Mouse (Mus musculus) cortical plate, adult 2 months (tissue): ENCODE measurements at regions not wholly inside any gene's neighbourhood (a gene's known extent, or its start where the extent isn't known, plus 50 kb on each side); places are given as distances from the start of the nearest gene placed in this dataset.

Experiments
- CTCF ChIP-seq: fragments of 200-500 bp; IDR thresholded peaks from 2 replicates; pipeline ENCODE4 v1.5.1; 2011; ENCODE audit warnings: mild to moderate bottlenecking, control low read depth, low read length; ENCODE audit not compliant: insufficient read depth; ENCODE audit errors: extremely low read depth
- POLR2A ChIP-seq: fragments of 200-500 bp; IDR thresholded peaks from 2 replicates; pipeline ENCODE4 v1.6.1; 2011; ENCODE audit warnings: mild to moderate bottlenecking, low read length, control low read depth; ENCODE audit not compliant: insufficient read depth; ENCODE audit errors: extremely low read depth

DNA sequence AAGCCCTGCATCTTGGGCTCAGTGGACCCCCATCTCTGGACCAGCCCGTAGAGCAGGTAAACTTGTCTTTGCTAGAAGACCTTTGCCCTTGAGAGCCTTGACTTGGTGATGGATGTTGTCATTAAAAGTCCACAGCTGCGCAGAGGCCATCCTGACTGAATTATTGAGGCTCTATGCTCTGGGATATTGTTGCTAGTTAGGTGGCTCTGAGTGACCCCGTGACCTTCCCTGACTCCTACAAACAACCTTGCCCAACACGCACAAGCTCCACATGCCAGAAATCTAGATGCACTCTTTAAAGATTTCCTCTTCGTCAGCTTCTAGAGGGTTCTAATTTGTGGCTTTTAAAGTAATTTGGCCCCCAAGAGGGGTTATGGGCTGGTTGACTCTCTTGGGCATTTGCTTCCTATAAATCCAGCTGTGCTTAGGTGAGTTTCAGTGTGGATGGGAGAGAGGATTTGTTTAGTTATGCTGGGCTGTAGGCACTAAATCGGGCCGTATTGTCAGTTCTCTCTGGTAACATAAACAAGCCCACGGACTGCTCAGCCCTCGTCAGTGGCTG, 63.6 kb upstream of the Shisa3 start:
- TF ChIP-seq POLR2A (no peak), CTCF (no peak)
